Mouse (Mus musculus): Measurements from ENCODE around the gene Golga5.

GRCm38 (mm10) chr12:102499723-102500122, 30.8 kb downstream of the Golga5 start:
- TF ChIP-seq E2F4 (IDR thresholded peaks at IDR 0.05; ENCODE audit: borderline replicate concordance, low read depth, low read length): no peak
- TF ChIP-seq POLR2A (IDR thresholded peaks at IDR 0.05; ENCODE audit: control insufficient read depth in 1 of 2, insufficient read depth in 1 of 2, low read depth in 1 of 2, low read length in 2 of 2, poor library complexity in 1 of 2): no peak
